Mouse (Mus musculus) lung, adult 2 months (tissue): ENCODE data around the gene Mcl1.

Experiments
- CTCF ChIP-seq: fragments of 200-500 bp; IDR thresholded peaks from 2 replicates; pipeline ENCODE4 v1.5.1; 2011; ENCODE audit warnings: mild to moderate bottlenecking, low read length, control low read depth; ENCODE audit not compliant: insufficient read depth
- POLR2A ChIP-seq: fragments of 200-500 bp; IDR thresholded peaks from 2 replicates; pipeline ENCODE4 v1.6.1; 2011; ENCODE audit warnings: low read depth, mild to moderate bottlenecking, control low read depth, low read length, borderline replicate concordance; ENCODE audit errors: extremely low read depth

GRCm38 (mm10) chr3:95689171-95689915, 30.8 kb downstream of the Mcl1 start:
- no peak for TF ChIP-seq POLR2A
- no peak for TF ChIP-seq CTCF
